Mouse (Mus musculus): ENCODE results near the gene Aldh4a1. TPM values are rescaled to one million over a fixed set of nuclear protein-coding genes. Genes with fewer than 3 reads are reported as not detected.

The Aldh4a1 gene
- polyA plus RNA-seq, 1 experiment = 22.5 TPM

- Histone ChIP-seq H3K4me3 (replicated peaks; ENCODE audit: insufficient read depth, low read depth, low read length) (no peak overlapping the region), H3K27me3 (ENCODE audit: control insufficient read depth, insufficient read depth, low read length) (no peaks in the 10 kb centered on the region), H3K27ac (ENCODE audit: insufficient read depth, low read length) (no peak overlapping the region), H3K4me1 (ENCODE audit: control insufficient read depth, insufficient read depth, low read length) (peaks cover 2% of the 10 kb centered on the region; the same call in 1 of the 2 replicates)
- TF ChIP-seq CTCF (IDR thresholded peaks at IDR 0.05; ENCODE audit: borderline replicate concordance, insufficient read depth, low read depth, low read length) (no peak), POLR2A (IDR thresholded peaks at IDR 0.05; ENCODE audit: borderline replicate concordance, insufficient read depth, low read length) (no peak)
- DNase-seq = no peak
- WGBS = 70% methylated on average over 6 of the region's 6 CpGs
Measured at GRCm38 (mm10) chr4:139640775-139641174, 18.1 kb downstream of the Aldh4a1 start.

GRCm38 (mm10) chr4:139641829-139642425, 19.3 kb downstream of the Aldh4a1 start:
- 51% methylated on average over 30 of the region's 30 CpGs for WGBS
- Histone ChIP-seq H3K4me3 (replicated peaks; ENCODE audit: insufficient read depth, low read depth, low read length) (no peak overlapping the region), H3K4me1 (ENCODE audit: control insufficient read depth, insufficient read depth, low read length) (no peaks in the 10 kb centered on the region), H3K27ac (ENCODE audit: insufficient read depth, low read length) (no peak overlapping the region), H3K27me3 (ENCODE audit: control insufficient read depth, insufficient read depth, low read length) (no peaks in the 10 kb centered on the region)
- no peak for TF ChIP-seq CTCF (IDR thresholded peaks at IDR 0.05; ENCODE audit: borderline replicate concordance, insufficient read depth, low read depth, low read length)
- no peak for TF ChIP-seq POLR2A (IDR thresholded peaks at IDR 0.05; ENCODE audit: borderline replicate concordance, insufficient read depth, low read length)
- no peak for DNase-seq

GRCm38 (mm10) chr4:139643972-139644371, 21.3 kb downstream of the Aldh4a1 start:
- peak; percentile 69 to 84 for DNase-seq
- H3K4me1 ChIP-seq (ENCODE audit: control insufficient read depth, insufficient read depth, low read length) = no peaks in the 10 kb centered on the region
- 15% methylated on average over 9 of the region's 9 CpGs for WGBS
- H3K27me3 ChIP-seq (ENCODE audit: control insufficient read depth, insufficient read depth, low read length) = no peaks in the 10 kb centered on the region
- H3K27ac ChIP-seq (ENCODE audit: insufficient read depth, low read length) = no peak overlapping the region
- no peak for TF ChIP-seq POLR2A (IDR thresholded peaks at IDR 0.05; ENCODE audit: borderline replicate concordance, insufficient read depth, low read length)
- TF ChIP-seq CTCF (IDR thresholded peaks at IDR 0.05; ENCODE audit: borderline replicate concordance, insufficient read depth, low read depth, low read length) = peak; percentile 97
- H3K4me3 ChIP-seq (replicated peaks; ENCODE audit: insufficient read depth, low read depth, low read length) = no peak overlapping the region

- H3K27me3 ChIP-seq (ENCODE audit: control insufficient read depth, insufficient read depth, low read length) = no peaks in the 10 kb centered on the region
- TF ChIP-seq POLR2A (IDR thresholded peaks at IDR 0.05; ENCODE audit: borderline replicate concordance, insufficient read depth, low read length) = no peak
- TF ChIP-seq CTCF (IDR thresholded peaks at IDR 0.05; ENCODE audit: borderline replicate concordance, insufficient read depth, low read depth, low read length) = peak; percentile 30; the same call in 1 of the 2 replicates
- WGBS = 89% methylated on average over 7 of the region's 7 CpGs
- H3K27ac ChIP-seq (ENCODE audit: insufficient read depth, low read length) = no peak overlapping the region
- peaks cover 8% of the 10 kb centered on the region for H3K4me1 ChIP-seq (ENCODE audit: control insufficient read depth, insufficient read depth, low read length)
- no peak for DNase-seq
- H3K4me3 ChIP-seq (replicated peaks; ENCODE audit: insufficient read depth, low read depth, low read length) = no peak overlapping the region
Measured at GRCm38 (mm10) chr4:139646916-139647315, 24.2 kb downstream of the Aldh4a1 start.

GRCm38 (mm10) chr4:139650086-139650743, 27.5 kb downstream of the Aldh4a1 start:
- Histone ChIP-seq H3K27ac (ENCODE audit: insufficient read depth, low read length) (no peak overlapping the region), H3K4me3 (replicated peaks; ENCODE audit: insufficient read depth, low read depth, low read length) (no peak overlapping the region), H3K27me3 (ENCODE audit: control insufficient read depth, insufficient read depth, low read length) (no peaks in the 10 kb centered on the region), H3K4me1 (ENCODE audit: control insufficient read depth, insufficient read depth, low read length) (peaks cover 8% of the 10 kb centered on the region)
- no peak for TF ChIP-seq POLR2A (IDR thresholded peaks at IDR 0.05; ENCODE audit: borderline replicate concordance, insufficient read depth, low read length)
- TF ChIP-seq CTCF (IDR thresholded peaks at IDR 0.05; ENCODE audit: borderline replicate concordance, insufficient read depth, low read depth, low read length) = no peak
- WGBS = 78% methylated on average over 15 of the region's 15 CpGs
- DNase-seq = no peak

GRCm38 (mm10) chr4:139650907-139651306, 28.2 kb downstream of the Aldh4a1 start:
- Histone ChIP-seq H3K4me1 (ENCODE audit: control insufficient read depth, insufficient read depth, low read length) (peaks cover 8% of the 10 kb centered on the region), H3K27me3 (ENCODE audit: control insufficient read depth, insufficient read depth, low read length) (no peaks in the 10 kb centered on the region), H3K4me3 (replicated peaks; ENCODE audit: insufficient read depth, low read depth, low read length) (no peak overlapping the region), H3K27ac (ENCODE audit: insufficient read depth, low read length) (no peak overlapping the region; the same call in 1 of the 2 replicates)
- WGBS = 10% methylated on average over 11 of the region's 11 CpGs
- TF ChIP-seq CTCF (IDR thresholded peaks at IDR 0.05; ENCODE audit: borderline replicate concordance, insufficient read depth, low read depth, low read length) (no peak), POLR2A (IDR thresholded peaks at IDR 0.05; ENCODE audit: borderline replicate concordance, insufficient read depth, low read length) (no peak)
- peak in 1 of 2 experiments; percentile 38 for DNase-seq

- H3K4me3 ChIP-seq (replicated peaks; ENCODE audit: insufficient read depth, low read depth, low read length) = no peak within 1 kb of the TSS
- DNase-seq = no peak
- peaks cover 8% of the 10 kb centered on the region for H3K4me1 ChIP-seq (ENCODE audit: control insufficient read depth, insufficient read depth, low read length)
- H3K27me3 ChIP-seq (ENCODE audit: control insufficient read depth, insufficient read depth, low read length) = no peaks in the 10 kb centered on the region
- WGBS = 70% methylated on average over 8 of the region's 8 CpGs
- H3K27ac ChIP-seq (ENCODE audit: insufficient read depth, low read length) = no peak within 1 kb of the TSS
- TF ChIP-seq POLR2A (IDR thresholded peaks at IDR 0.05; ENCODE audit: borderline replicate concordance, insufficient read depth, low read length) = no peak
- TF ChIP-seq CTCF (IDR thresholded peaks at IDR 0.05; ENCODE audit: borderline replicate concordance, insufficient read depth, low read depth, low read length) = no peak
Measured at GRCm38 (mm10) chr4:139653238-139653637, 30.6 kb downstream of the Aldh4a1 start, which contains the start of gene Tas1r2. TSS of gene Tas1r2 (plus strand) at chr4:139653538.

- 11% methylated on average over 14 of the region's 14 CpGs for WGBS
- Histone ChIP-seq H3K4me3 (replicated peaks; ENCODE audit: insufficient read depth, low read depth, low read length) (no peak overlapping the region), H3K4me1 (ENCODE audit: control insufficient read depth, insufficient read depth, low read length) (peaks cover 8% of the 10 kb centered on the region), H3K27ac (ENCODE audit: insufficient read depth, low read length) (no peak overlapping the region), H3K27me3 (ENCODE audit: control insufficient read depth, insufficient read depth, low read length) (no peaks in the 10 kb centered on the region)
- no peak for TF ChIP-seq CTCF (IDR thresholded peaks at IDR 0.05; ENCODE audit: borderline replicate concordance, insufficient read depth, low read depth, low read length)
- TF ChIP-seq POLR2A (IDR thresholded peaks at IDR 0.05; ENCODE audit: borderline replicate concordance, insufficient read depth, low read length) = no peak
- peak in 1 of 2 experiments; percentile 35 for DNase-seq
Measured at GRCm38 (mm10) chr4:139661897-139662296, 39.2 kb downstream of the Aldh4a1 start.
